Mouse (Mus musculus): ENCODE data around the gene AC170998.1. TPM values are rescaled to one million over a fixed set of nuclear protein-coding genes. Genes with fewer than 3 reads are reported as not detected.

AC170998.1 gene
- 9.8 TPM for polyA plus RNA-seq (2017; shearing (Covaris generic))

GRCm38 (mm10) chr17:28725783-28726182, at the start of gene AC170998.1:
TSS of gene AC170998.1 (plus strand) at chr17:28726083.

GRCm38 (mm10) chr17:28689586-28690283, 36.1 kb upstream of the AC170998.1 start, which contains the start of gene Slc26a8:
TSS of gene Slc26a8 (minus strand) at chr17:28690233.

GRCm38 (mm10) chr17:28690776-28691686, 34.9 kb upstream of the AC170998.1 start, which contains the start of gene Mapk14:
TSS of gene Mapk14 (plus strand) at chr17:28691329.

GRCm38 (mm10) chr17:28769121-28769874, 43.4 kb downstream of the AC170998.1 start, which contains the start of gene Mapk13:
TSS of gene Mapk13 (plus strand) at chr17:28769297.

Other genes starting within 250 kb of the AC170998.1 start
- 53.3 TPM for gene Fkbp5, start 208.6 kb upstream of the AC170998.1 start, polyA plus RNA-seq (2017; shearing (Covaris generic))
- gene Armc12, start 195.3 kb upstream of the AC170998.1 start, polyA plus RNA-seq (2017; shearing (Covaris generic)): not detected
- not detected for gene Clpsl2, start 176.7 kb upstream of the AC170998.1 start, polyA plus RNA-seq (2017; shearing (Covaris generic))
- gene Clps, start 165.3 kb upstream of the AC170998.1 start, polyA plus RNA-seq (2017; shearing (Covaris generic)): not detected
- 1.1 TPM for gene Lhfpl5, start 150.4 kb upstream of the AC170998.1 start, polyA plus RNA-seq (2017; shearing (Covaris generic))
- gene Srpk1, start 103.4 kb upstream of the AC170998.1 start, polyA plus RNA-seq (2017; shearing (Covaris generic)): 385 TPM
- gene Slc26a8, start 35.9 kb upstream of the AC170998.1 start, polyA plus RNA-seq (2017; shearing (Covaris generic)): 2.0 TPM
- 116 TPM for gene Mapk14, start 34.8 kb upstream of the AC170998.1 start, polyA plus RNA-seq (2017; shearing (Covaris generic))
- not detected for gene Mapk13, start 43.2 kb downstream of the AC170998.1 start, polyA plus RNA-seq (2017; shearing (Covaris generic))
- gene Brpf3, start 75.0 kb downstream of the AC170998.1 start, polyA plus RNA-seq (2017; shearing (Covaris generic)): 16.0 TPM
- 0.12 TPM for gene Pnpla1, start 132.3 kb downstream of the AC170998.1 start, polyA plus RNA-seq (2017; shearing (Covaris generic))
- gene 4930539E08Rik, start 189.2 kb downstream of the AC170998.1 start, polyA plus RNA-seq (2017; shearing (Covaris generic)): 0.26 TPM
- gene Pxt1, start 217.8 kb downstream of the AC170998.1 start, polyA plus RNA-seq (2017; shearing (Covaris generic)): not detected
- 84.5 TPM for gene Kctd20, start 225.9 kb downstream of the AC170998.1 start, polyA plus RNA-seq (2017; shearing (Covaris generic))